Mouse (Mus musculus) frontal cortex, postnatal 25 days (tissue): ENCODE results near the gene Tas1r2.

ENCODE experiments used
- DNase-seq, 2 experiments: peaks; one replicate each; pipeline ENCODE4 v3.0.0; 2022; ENCODE audit warnings: low spot score in 2 of 2

Gene Tas1r2

GRCm38 (mm10) chr4:139653238-139653637 is at the start of gene Tas1r2:
Tas1r2 (plus strand) TSS chr4:139653538.
- no peak for DNase-seq

- DNase-seq: no peak
Measured at GRCm38 (mm10) chr4:139605216-139605615, 48.1 kb upstream of the Tas1r2 start.

GRCm38 (mm10) chr4:139606732-139607131 is 46.6 kb upstream of the Tas1r2 start:
- DNase-seq: no peak

- DNase-seq: no peak
Measured at GRCm38 (mm10) chr4:139608975-139609374, 44.4 kb upstream of the Tas1r2 start.

- DNase-seq: no peak
Measured at GRCm38 (mm10) chr4:139610954-139611353, 42.4 kb upstream of the Tas1r2 start.

GRCm38 (mm10) chr4:139611542-139611953 is 41.8 kb upstream of the Tas1r2 start:
- DNase-seq: peak; percentile 74 to 77

DNA sequence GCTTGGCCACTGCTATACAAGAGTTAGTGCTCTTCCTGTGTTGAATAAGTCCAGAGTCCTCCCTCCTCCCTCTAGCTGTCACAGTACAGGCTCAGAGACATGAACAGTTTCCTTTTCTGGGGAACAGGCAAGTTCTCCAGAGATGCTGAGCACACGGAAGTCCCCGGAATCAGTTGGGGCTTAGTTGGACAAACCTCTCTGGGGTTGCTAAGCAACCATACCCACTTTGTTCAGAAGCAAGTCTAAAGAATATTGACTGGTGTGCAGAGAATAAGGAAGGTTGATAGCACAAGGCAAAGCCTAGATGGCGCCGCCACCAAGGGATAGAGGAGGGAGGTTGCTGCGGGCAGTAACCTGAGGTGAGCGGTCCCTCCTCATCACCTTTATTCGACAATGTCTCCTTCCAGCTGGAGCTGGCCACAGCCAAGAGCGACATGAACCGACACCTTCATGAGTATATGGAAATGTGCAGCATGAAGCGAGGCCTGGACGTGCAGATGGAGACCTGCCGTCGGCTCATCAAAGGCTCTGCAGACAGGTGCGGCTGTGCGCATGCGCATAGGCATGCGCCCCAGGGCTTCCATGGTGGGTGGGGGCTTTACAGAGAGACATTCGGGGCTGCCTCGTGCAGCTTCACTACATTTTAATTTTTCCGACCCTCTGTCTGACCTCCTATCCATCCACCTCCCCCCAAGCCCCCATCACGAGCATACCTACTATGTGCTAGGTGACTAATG is 38.6 kb upstream of the Tas1r2 start:
- DNase-seq: no peak

DNA sequence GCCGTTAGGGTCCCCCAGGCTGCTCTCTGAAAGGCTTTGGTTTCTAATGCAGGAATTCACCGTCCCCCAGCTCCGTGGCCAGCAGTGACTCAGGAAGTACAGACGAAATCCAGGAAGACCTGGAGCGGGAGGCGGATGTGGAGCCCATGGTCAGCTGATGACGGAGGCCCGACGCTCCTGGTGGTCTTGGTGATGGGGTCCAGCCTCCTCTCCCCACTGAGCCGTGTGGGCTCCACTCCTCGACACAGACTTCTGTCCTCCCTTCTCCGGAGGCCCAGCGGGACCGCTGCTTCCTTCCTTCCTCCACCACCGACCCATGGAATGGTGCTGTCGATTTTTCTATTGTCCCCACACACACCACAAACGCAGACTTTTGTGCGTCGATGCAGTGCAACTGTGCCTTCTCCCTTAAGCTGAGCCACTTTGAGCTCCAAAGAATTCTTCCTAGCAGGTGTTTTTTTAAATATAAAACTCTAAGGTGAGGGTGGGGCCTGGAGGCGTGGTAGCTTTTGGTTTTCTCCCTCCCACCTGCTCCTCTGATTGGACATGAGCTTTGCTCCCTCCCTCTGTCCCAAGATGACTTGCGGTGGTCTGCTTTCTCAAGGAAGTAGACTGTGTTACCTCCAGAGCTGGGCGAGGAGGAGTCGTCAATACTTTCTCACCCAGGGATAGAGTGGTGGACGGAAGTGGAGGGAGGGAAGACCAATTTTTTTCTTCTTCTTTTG is 36.9 kb upstream of the Tas1r2 start:
- DNase-seq: no peak

DNA sequence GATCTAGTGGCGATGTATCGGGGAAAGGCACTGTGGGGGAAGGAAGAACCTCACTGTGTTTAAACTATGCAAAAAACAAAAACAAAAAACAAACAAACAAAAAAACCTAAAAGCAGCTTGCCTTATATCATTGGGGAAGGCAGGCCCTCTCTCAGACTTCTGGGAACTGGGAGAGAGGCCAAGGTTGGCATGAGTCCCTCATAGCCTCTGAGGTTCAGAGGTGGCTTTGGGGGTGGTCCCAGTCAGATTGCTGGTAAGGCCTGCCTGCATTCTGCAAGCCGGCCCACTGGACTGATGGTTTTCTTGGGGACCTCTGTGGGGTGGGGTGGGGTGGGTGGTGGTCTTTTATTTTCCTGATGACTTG is 36.4 kb upstream of the Tas1r2 start:
- DNase-seq: no peak

DNA sequence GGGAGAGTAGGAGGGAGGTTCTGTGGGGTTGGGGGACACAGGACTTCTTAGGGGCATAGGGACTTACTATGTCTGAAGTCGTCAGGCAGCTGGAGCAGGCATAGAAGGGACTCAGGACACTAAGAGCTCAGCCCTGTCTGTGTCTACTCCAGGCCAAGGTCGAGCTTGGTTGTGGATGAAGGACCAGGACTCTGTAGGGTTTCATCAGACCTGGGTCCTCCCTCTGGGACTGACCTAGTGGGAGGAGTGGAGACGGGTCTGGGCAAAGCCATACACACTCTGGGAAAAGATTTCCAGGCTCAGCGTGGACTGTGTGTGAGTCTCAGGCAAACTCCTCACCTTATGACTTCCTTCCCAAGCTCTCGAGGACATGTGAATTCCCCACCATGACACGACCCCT is 33.6 kb upstream of the Tas1r2 start:
- no peak for DNase-seq

DNA sequence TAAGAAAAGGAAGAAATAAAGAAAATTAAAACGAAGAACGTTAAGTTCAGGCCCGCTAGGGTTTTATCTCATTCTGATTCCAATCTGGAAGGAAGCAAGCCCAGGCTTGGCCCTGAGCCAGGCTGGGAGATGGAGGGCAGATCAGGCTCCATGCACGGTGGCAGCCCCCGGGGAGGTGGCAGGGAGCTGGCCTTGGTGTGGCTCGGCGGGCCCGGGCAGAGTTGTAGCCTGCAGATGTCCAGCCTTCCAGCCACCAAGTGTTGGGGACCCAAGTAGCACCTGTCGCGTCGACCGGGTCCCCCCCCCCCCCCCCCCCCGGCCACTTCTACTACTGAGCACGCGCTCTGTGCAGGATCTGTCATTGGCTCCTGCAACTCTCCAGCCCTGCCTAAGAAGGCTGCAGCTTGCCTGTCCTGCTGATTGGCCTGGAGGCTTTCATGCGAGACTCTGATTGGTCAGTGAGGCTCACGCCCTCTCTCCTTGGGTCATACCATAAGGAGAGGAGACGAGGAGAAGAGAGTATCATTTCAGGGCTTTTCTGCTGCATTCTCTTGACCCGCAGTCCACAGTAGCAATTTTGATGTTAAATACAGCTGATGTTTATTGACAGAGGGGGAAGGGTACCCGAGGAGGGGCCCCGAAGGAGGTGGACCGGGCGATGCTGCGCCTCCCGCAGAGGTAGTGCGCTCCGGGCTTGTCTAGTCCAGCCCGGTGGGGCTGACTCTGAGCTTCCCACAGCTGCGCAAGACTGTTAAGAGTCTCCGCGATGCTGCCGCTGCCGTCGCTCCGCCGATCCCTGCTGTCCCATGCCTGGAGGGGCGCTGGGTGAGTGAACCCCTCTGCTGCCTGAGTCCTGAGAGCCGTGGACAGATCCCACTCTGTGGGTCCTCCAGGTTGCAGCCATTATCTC is 30.7 kb upstream of the Tas1r2 start, which contains the start of gene Aldh4a1:
Gene Aldh4a1, plus strand, starts transcription at position 494 of the 910 bp plus-strand sequence.
- peak; percentile 74 to 84 for DNase-seq

- no peak for DNase-seq
Measured at GRCm38 (mm10) chr4:139623434-139624115, 29.8 kb upstream of the Tas1r2 start.

GRCm38 (mm10) chr4:139624116-139624489 is 29.2 kb upstream of the Tas1r2 start:
- DNase-seq: no peak

GRCm38 (mm10) chr4:139624706-139625105 is 28.6 kb upstream of the Tas1r2 start:
- no peak for DNase-seq

DNA sequence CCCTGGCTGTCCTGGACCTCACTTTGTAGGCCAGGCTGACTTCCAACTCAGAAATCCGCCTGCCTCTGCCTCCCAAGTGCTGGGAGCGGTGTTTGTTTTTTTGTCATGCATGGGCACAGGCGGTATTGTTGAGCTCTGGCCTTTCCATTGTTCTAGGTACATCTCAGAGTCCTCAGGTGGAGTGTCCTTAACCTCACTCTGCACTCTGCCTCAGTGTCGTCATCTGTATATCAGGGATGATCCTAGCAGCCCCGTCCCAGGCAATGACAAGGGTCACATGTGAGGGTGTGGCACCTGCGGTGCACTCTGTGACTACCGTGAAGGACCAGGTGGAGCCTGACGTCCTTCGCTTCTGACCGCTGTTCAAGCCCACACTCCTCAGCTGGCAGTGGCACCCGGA is 26.0 kb upstream of the Tas1r2 start:
- DNase-seq: no peak

GRCm38 (mm10) chr4:139630171-139630570 is 23.2 kb upstream of the Tas1r2 start:
- DNase-seq: no peak

GRCm38 (mm10) chr4:139631141-139631540 is 22.2 kb upstream of the Tas1r2 start:
- DNase-seq: no peak

GRCm38 (mm10) chr4:139631569-139632253 is 21.6 kb upstream of the Tas1r2 start:
- no peak for DNase-seq

DNA sequence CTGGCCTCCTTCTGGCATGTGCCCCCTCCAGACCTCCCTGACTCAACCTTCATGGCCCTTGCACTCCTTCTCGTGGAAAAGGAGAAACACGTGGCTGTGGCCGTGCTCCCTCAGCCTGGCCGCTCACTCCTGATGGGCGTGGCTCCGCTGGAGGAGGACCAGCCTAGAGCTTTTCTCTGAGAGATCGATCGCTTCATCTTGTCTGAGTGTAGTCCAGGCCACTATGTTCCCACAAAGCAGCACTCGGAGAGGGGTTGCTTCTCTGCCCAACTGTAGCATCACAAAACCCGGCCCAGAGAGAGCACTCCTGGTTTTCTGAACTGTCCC is 21.1 kb upstream of the Tas1r2 start:
- no peak for DNase-seq

DNA sequence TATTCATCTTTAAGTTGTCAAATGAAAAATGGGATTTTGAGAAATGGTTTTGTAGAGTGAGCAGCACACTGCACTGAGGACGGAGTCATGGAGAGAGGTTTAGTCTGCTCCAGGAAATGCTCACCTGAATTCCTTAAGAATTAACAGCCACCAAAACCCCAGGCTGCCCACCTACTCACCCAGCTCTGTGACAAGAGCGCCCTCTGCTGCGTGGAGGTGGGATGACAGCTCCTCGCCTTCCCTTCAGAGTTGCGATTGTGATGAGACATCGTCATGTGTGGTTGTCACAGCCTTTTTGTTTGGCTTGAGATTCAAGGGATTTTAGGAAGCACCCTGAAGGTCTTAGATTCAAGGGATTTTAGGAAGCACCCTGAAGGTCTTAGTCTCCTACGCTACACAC is 17.0 kb upstream of the Tas1r2 start:
- peak; percentile 70 to 77 for DNase-seq

GRCm38 (mm10) chr4:139637847-139638246 is 15.5 kb upstream of the Tas1r2 start:
- DNase-seq: no peak
